Mouse (Mus musculus) limb, embryonic 14.5 days (tissue): ENCODE measurements around the gene Cd44. TPM values are rescaled to one million over a fixed set of nuclear protein-coding genes. Genes with fewer than 3 reads are reported as not detected.

Source experiments
- ATAC-seq: fragments of 200-750 bp; cut with Nextera tagmentation; 2 replicates; pipeline ENCODE4 v1.8.0; 2017; ENCODE audit warnings: low read depth, moderate number of reproducible peaks, moderate TSS enrichment; ENCODE audit not compliant: low FRiP score
- DNase-seq: peaks from one replicate; pipeline ENCODE4 v3.0.0-alpha.2; 2015; ENCODE audit warnings: low spot score
- H3K27ac ChIP-seq: fragments of 300-500 bp; sonication (generic); replicated peaks from 2 replicates; pipeline ENCODE4 v1.5.1; 2014; ENCODE audit warnings: low read depth, mild to moderate bottlenecking, low read length, moderate library complexity, mixed read lengths
- H3K27me3 ChIP-seq: fragments of 300-500 bp; sonication (generic); 2 replicates; pipeline ENCODE4 v1.6.1; 2014; ENCODE audit warnings: low read length, mixed read lengths; ENCODE audit not compliant: control insufficient read depth, insufficient read depth
- H3K36me3 ChIP-seq: fragments of 300-500 bp; sonication (generic); 2 replicates; pipeline ENCODE4 v1.6.1; 2014; ENCODE audit warnings: mild to moderate bottlenecking, low read length, moderate library complexity, mixed read lengths; ENCODE audit not compliant: control insufficient read depth, insufficient read depth
- H3K4me1 ChIP-seq: fragments of 300-500 bp; sonication (generic); 2 replicates; pipeline ENCODE4 v1.6.1; 2014; ENCODE audit warnings: antibody characterized with exemption, low read length, mixed read lengths; ENCODE audit not compliant: control insufficient read depth, insufficient read depth
- H3K4me2 ChIP-seq: fragments of 300-500 bp; sonication (generic); replicated peaks from 2 replicates; pipeline ENCODE4 v1.6.1; 2014; ENCODE audit warnings: low read depth, mild to moderate bottlenecking, low read length, moderate library complexity; ENCODE audit not compliant: severe bottlenecking
- H3K4me3 ChIP-seq: fragments of 300-500 bp; sonication (generic); replicated peaks from 2 replicates; pipeline ENCODE4 v1.5.1; 2014; ENCODE audit warnings: low read length
- H3K9ac ChIP-seq: fragments of 300-500 bp; sonication (generic); 2 replicates; pipeline ENCODE4 v1.6.1; 2014; ENCODE audit warnings: mild to moderate bottlenecking, low read depth, low read length, moderate library complexity; ENCODE audit not compliant: severe bottlenecking
- H3K9me3 ChIP-seq: fragments of 300-500 bp; sonication (generic); 2 replicates; pipeline ENCODE4 v1.6.1; 2016; ENCODE audit warnings: low read length; ENCODE audit not compliant: control insufficient read depth
- POLR2A ChIP-seq: fragments of 200-500 bp; IDR thresholded peaks from 2 replicates; pipeline ENCODE4 v1.8.0; 2012; ENCODE audit warnings: inconsistent platforms, mild to moderate bottlenecking, moderate library complexity, borderline replicate concordance; ENCODE audit not compliant: insufficient read depth, insufficient read length; ENCODE audit errors: extremely low read depth
- WGBS: fragments of 180-500 bp; shearing (Covaris S2); extraction: QIAGEN DNeasy Blood & Tissue Kit; methylation state at CpG from one replicate; pipeline ENCODE4 v1.1.7; 2014; 5-methylcytosine and 5-hydroxymethylcytosine counted together
- polyA plus RNA-seq, 2 experiments: library from polyadenylated mRNA; depleted of rRNA in 1 of 2; stranded (reverse) in 1 of 2; unstranded in 1 of 2; fragments of >200 nt; fragmentation: Nextera tagmentation in 1 of 2; extraction: Ambion mirVana in 1 of 2; gene quantifications; 2 replicates each; pipeline versions ENCODE4 v1.2.1 to v1.2.3; 2012 to 2014

Cd44 gene
- polyA plus RNA-seq, 2 experiments = 29.3 to 46.3 TPM

GRCm38 (mm10) chr2:102825961-102826633, 75.4 kb downstream of the Cd44 start:
- ATAC-seq (no peak), DNase-seq (no peak)
- TF ChIP-seq POLR2A = no peak
- Histone ChIP-seq H3K27me3 (no peaks in the 10 kb centered on the region), H3K4me1 (peaks cover 6% of the 10 kb centered on the region; the same call in 1 of the 2 replicates), H3K4me3 (no peak overlapping the region), H3K4me2 (no peak overlapping the region), H3K9me3 (no peaks in the 10 kb centered on the region), H3K36me3 (no peaks in the 10 kb centered on the region), H3K27ac (no peak overlapping the region), H3K9ac (no peak overlapping the region)
- 89% methylated on average over 9 of the region's 9 CpGs for WGBS

- H3K9me3 ChIP-seq = no peaks in the 10 kb centered on the region
- H3K27me3 ChIP-seq = no peaks in the 10 kb centered on the region
- DNase-seq = no peak
- no peak overlapping the region for H3K4me2 ChIP-seq
- TF ChIP-seq POLR2A = no peak
- peaks cover 18% of the 10 kb centered on the region for H3K4me1 ChIP-seq
- no peak overlapping the region for H3K27ac ChIP-seq
- no peak overlapping the region for H3K4me3 ChIP-seq
- H3K9ac ChIP-seq = no peak overlapping the region
- WGBS = 83% methylated on average over 6 of the region's 6 CpGs
- no peak for ATAC-seq
- H3K36me3 ChIP-seq = no peaks in the 10 kb centered on the region
Observed at GRCm38 (mm10) chr2:102822036-102822435, 79.4 kb downstream of the Cd44 start.

- H3K36me3 ChIP-seq = no peaks in the 10 kb centered on the region
- no peaks in the 10 kb centered on the region for H3K9me3 ChIP-seq
- ATAC-seq = no peak
- no peak overlapping the region for H3K4me2 ChIP-seq
- no peak for TF ChIP-seq POLR2A
- H3K27me3 ChIP-seq = no peaks in the 10 kb centered on the region
- no peak overlapping the region for H3K4me3 ChIP-seq
- no peak overlapping the region for H3K27ac ChIP-seq
- H3K4me1 ChIP-seq = peaks cover 18% of the 10 kb centered on the region
- H3K9ac ChIP-seq = no peak overlapping the region
- DNase-seq = no peak
- 59% methylated on average over 8 of the region's 8 CpGs for WGBS
Observed at GRCm38 (mm10) chr2:102820790-102821189, 80.7 kb downstream of the Cd44 start.

- Histone ChIP-seq H3K27me3 (no peaks in the 10 kb centered on the region), H3K9ac (no peak overlapping the region), H3K4me1 (peaks cover 18% of the 10 kb centered on the region), H3K36me3 (no peaks in the 10 kb centered on the region), H3K9me3 (no peaks in the 10 kb centered on the region), H3K4me3 (no peak overlapping the region), H3K27ac (no peak overlapping the region), H3K4me2 (no peak overlapping the region)
- DNase-seq = peak; percentile 23
- no peak for TF ChIP-seq POLR2A
- 18% methylated on average over 5 of the region's 5 CpGs for WGBS
- ATAC-seq = peak; percentile 66
Observed at GRCm38 (mm10) chr2:102820225-102820711, 81.2 kb downstream of the Cd44 start.

- DNase-seq (no peak), ATAC-seq (no peak)
- no peaks in the 10 kb centered on the region for H3K36me3 ChIP-seq
- 68% methylated on average over 6 of the region's 6 CpGs for WGBS
- H3K4me2 ChIP-seq = no peak overlapping the region
- no peak overlapping the region for H3K9ac ChIP-seq
- no peak for TF ChIP-seq POLR2A
- no peaks in the 10 kb centered on the region for H3K9me3 ChIP-seq
- H3K27me3 ChIP-seq = no peaks in the 10 kb centered on the region
- no peak overlapping the region for H3K27ac ChIP-seq
- no peak overlapping the region for H3K4me3 ChIP-seq
- H3K4me1 ChIP-seq = peaks cover 5% of the 10 kb centered on the region
Observed at GRCm38 (mm10) chr2:102815289-102815809, 86.1 kb downstream of the Cd44 start.

- Histone ChIP-seq H3K27me3 (no peaks in the 10 kb centered on the region), H3K9me3 (no peaks in the 10 kb centered on the region), H3K36me3 (no peaks in the 10 kb centered on the region), H3K9ac (no peak overlapping the region), H3K4me3 (no peak overlapping the region), H3K27ac (no peak overlapping the region), H3K4me1 (peaks cover 7% of the 10 kb centered on the region; the same call in 1 of the 2 replicates), H3K4me2 (no peak overlapping the region)
- ATAC-seq (no peak), DNase-seq (no peak)
- WGBS = 63% methylated on average over 4 of the region's 4 CpGs
- no peak for TF ChIP-seq POLR2A
Observed at GRCm38 (mm10) chr2:102812756-102813155, 88.7 kb downstream of the Cd44 start.
